Mouse (Mus musculus) activated CD4-positive, CD25-positive, alpha-beta regulatory T cell, adult 4 months (primary cell): ENCODE measurements at regions not wholly inside any gene's neighbourhood (a gene's known extent, or its start where the extent isn't known, plus 50 kb on each side); places are given as distances from the start of the nearest gene placed in this dataset.

Source experiments
- ATAC-seq: one replicate; pipeline ENCODE4 v1.8.0; 2017

DNA sequence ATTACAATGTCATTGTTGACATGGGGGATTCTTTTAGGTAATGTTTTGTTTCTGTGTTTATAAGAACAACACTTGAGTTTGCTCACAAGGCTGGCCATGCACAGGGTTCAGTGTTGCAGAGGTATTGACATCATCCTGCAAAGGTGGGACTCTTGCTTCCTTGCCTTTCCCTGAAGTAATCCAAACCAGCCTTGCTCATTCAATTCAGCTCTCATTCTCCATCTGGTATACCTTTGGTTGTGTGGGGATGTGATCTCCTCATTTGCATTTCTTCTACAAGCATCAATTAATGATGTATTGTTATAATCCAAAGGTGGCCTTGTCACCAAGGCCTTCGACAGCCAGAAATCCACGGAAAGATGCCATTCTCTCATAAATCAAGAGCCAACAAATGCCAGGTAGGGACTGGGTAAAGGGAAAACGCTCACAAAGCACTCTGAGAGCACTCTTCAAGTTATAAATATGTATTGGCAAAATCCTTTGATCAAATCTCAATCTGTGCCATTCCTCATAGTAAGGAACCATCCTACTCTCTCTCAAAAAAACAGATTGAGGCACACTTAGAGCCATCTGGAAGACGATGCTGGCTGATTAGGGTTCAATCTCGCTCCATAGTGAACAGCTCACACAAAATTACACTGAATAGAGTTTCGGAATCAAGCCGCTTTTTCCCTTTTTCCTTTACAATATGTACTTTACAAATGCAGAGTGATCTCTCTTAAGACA lies 435.1 kb downstream of the Klf5 start:
- no peak for ATAC-seq

DNA sequence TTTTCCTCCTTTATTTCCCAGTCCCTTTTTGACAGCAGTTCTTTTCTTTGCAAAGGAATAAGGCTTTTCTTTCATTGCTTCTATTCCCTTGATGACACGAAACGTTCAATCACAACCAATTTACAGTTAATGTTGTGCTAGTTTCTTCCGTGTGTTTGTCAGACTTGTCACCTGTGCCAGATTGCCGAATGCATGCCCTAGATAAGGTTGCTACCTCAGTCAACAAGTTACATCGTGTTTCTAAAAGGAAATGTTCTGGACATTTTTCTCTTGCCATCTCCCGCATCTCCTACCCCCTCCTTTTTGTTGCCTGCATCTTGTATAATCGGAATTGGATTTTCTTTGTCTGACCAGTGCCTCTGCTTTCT lies 435.7 kb downstream of the Klf5 start:
- ATAC-seq = no peak

DNA sequence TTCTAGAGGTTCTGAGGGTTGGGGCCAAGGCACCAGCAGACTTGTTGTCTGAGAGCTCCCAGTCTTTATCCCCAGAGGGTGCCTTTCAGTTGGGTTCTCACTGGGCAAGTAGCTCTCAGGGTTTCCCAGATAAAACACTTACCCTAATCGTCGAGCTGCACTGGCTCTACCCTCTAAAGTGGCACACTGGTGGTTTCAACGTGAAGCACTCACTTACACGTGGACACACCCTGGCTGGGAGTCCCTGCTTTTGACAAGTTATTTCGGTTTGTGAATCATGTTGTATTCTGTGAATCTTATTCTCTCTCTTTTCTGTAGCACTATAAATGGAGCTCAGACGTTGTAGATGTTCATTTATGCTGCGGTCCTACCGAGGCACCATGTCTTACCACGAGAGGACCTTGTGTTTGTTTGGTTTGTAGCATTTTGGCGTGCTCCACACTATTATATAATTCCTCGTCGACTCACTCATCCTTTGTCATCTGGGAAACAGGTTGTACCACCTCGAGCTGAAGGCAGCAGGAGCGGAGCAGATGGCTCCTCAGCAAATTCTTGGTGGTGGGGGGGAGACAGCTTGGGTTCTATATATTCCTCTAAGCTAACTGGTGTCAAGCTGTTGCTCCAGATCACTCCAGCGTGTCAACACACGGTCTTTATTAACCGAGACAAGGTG lies 445.3 kb downstream of the Klf5 start:
- ATAC-seq = no peak

DNA sequence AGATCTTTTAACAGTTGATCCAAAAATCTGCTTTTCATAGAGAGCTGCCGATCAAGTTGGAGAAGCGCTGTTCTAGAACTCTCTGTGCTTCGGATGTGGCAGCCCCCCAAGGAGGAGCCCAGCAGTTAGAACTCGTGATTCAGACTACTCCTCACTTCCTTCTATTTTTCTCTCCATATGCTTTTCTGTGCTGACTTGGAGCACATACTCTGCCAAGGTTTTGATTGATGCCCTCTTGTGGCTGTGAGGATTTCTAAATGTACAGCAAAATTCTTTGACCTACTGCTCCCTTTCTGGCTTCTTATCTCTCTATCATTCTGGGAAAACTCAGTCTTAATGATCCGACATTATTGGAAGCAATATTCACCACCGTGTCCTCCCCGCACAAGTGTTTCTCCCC lies 446.7 kb downstream of the Klf5 start:
- no peak for ATAC-seq

DNA sequence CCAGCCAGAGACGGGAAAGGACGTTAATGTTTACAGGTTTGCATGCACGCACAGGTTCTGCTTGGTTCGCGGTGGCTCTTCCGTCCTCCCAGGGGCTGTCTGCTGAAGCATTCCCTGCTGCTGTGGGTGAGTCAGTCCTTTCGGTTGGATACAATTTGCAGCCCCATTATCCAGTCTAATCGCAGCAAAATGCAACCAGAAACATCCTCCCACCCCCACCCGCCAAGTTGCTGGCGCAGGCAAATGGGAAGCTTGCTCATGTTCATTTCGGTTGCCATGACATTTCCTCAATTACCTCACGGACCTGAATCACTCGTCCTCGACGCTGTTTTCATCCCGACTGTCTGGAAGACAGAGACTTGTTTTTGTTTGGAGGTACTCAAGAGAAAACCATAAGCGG lies 449.7 kb downstream of the Klf5 start:
- ATAC-seq = no peak

DNA sequence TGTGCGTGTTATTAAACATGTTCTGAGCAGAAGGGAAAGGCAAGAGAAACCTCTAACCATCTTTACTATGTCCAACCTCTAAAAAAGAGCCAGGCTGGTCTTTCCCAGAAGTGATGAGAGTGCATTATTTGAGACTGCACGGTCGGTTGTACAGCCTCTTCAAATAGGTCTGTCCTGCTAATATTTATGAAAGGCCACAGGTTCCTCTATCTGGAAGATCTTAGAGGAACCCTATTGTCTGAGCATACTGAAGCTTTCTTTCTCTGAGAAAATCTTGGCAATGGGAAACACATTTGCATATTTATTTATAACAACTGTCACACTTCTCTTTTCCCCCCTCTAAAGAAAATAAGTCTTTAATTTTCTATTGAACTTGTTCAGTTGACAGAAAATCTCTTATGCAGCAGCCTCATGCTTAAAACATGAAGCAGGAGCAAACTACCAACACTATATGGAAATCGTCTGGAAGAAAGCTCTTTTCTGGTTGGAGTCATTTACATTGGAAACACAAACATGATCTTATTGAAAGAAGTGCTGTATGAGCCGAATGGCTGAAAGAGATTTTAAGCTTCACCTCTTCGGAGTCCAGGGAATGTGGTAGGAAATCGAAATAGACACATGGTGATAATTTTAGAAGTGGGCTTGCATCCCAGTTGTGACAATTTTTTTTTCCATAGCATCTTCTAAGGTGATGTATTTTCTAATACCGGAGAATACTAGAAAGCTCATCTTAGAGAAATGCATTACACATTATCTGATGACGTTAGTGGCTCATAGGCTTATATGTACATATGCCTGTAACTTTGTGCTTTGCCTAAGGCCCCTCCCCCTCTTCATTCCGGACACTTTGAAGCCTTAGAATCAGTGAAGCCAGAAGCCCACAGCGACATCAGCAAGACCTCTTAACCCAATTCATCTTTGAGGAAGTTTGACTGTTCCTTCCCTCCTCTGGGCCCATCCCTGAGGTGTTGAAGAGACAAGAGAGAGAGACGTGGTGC lies 451.1 kb downstream of the Klf5 start:
- no peak for ATAC-seq

GRCm38 (mm10) chr14:99758045-99758444 lies 459.6 kb downstream of the Klf5 start:
- ATAC-seq = no peak

- ATAC-seq = no peak
These were observed 464.8 kb downstream of the Klf5 start for GRCm38 (mm10) chr14:99763336-99763735.

DNA sequence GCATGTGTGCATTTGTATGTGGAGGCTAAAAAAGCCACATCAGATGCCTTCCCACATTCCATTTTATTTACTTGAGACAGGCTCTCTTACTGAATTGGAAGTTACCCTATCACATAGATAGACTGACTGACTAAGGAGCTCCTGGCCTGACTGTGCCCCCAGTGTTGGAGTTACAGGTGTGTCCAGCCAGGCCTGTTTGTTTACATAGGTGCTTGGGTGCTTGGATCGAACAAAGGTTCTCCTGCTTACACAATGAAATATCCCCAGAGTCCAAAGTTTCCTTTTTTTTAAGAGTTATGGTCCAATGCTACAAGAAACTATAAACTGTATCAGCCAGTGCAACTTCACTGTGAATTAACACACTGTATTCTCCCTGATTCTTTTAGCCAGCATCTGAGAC lies 472.5 kb downstream of the Klf5 start:
- ATAC-seq = no peak

GRCm38 (mm10) chr14:99772774-99773423 lies 474.4 kb downstream of the Klf5 start:
- ATAC-seq = no peak

- ATAC-seq = no peak
These were observed 480.0 kb downstream of the Klf5 start for GRCm38 (mm10) chr14:99778477-99778876.

DNA sequence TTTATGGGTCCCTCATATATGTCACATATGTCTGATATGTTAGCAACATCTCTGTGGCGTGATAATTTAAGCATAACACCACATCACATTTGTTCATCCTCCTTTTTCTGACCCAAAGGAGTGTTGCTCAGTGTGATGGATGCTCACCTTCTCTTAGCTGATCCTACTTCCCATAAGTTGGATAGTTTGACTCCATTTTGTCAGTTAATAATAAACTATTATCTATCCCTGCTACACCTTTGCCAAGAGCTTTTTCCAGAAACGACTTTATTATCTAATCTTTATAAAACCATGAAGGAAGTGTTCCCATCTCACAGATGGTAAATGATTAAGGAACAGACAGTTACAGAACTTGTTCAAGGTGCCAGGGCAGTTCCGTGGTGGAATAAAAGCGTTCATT lies 480.5 kb downstream of the Klf5 start:
- no peak for ATAC-seq

DNA sequence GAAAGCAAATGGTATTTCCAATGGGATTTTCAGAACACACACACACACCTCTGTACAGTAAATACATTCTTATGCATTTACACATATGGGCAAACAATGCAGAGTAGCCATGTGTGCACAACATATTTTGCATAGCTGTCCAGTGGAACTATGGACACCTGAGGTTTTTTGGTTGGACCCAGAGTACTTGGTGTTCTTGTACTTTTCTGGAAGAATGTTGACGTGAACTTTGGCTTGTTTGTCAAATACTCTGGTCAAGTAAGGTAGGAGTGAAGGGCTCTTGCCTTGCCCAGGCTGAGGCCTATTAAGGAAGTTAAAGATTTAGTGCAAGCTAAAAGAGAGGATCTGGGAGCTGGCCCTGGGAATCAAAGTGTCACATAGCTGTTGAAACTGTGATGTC lies 485.2 kb downstream of the Klf5 start:
- ATAC-seq = no peak

DNA sequence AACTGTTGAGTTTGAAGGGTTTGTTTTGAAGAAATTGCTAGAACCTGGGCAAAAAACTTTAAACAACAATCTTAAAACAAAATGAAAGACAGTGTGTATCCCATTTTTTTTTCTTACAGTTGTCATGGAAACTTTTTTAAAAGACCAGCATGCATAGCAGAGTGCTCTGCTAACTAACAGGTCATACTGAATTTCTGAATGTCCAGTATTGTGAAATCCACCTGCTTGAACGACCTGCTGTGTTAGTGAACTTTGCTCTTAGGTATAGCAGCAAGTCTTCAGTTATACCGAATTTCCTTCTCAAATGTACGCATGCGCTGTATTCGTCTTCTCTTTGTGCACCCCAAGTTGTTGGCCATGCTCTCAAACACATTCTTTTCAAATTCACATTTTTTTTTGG lies 486.6 kb downstream of the Klf5 start:
- no peak for ATAC-seq

GRCm38 (mm10) chr14:99786367-99786766 lies 487.9 kb downstream of the Klf5 start:
- no peak for ATAC-seq

- no peak for ATAC-seq
These were observed 489.7 kb downstream of the Klf5 start for GRCm38 (mm10) chr14:99788185-99788584.

- no peak for ATAC-seq
These were observed 488.2 kb downstream of the Klf12 start for GRCm38 (mm10) chr14:99796293-99796692.

DNA sequence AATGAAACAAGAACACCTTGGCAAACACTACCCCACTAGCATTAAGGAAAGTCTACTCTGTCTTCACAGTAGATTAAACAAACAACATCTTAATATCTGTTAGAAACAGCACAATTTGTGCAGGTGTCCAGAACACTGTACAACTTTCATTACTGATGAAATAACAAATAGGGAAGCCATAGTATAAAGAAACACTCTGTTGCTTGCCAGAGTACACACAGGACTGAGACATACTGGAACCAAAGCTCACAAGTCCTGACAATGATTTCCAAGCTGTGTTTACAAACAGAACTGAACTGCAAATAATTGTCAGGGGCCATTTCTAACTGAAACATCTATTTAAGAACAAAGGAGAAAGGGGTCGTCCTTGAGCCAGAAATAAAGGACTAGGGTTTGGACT lies 478.4 kb downstream of the Klf12 start:
- no peak for ATAC-seq

- ATAC-seq = no peak
These were observed 477.9 kb downstream of the Klf12 start for GRCm38 (mm10) chr14:99806599-99806998.

DNA sequence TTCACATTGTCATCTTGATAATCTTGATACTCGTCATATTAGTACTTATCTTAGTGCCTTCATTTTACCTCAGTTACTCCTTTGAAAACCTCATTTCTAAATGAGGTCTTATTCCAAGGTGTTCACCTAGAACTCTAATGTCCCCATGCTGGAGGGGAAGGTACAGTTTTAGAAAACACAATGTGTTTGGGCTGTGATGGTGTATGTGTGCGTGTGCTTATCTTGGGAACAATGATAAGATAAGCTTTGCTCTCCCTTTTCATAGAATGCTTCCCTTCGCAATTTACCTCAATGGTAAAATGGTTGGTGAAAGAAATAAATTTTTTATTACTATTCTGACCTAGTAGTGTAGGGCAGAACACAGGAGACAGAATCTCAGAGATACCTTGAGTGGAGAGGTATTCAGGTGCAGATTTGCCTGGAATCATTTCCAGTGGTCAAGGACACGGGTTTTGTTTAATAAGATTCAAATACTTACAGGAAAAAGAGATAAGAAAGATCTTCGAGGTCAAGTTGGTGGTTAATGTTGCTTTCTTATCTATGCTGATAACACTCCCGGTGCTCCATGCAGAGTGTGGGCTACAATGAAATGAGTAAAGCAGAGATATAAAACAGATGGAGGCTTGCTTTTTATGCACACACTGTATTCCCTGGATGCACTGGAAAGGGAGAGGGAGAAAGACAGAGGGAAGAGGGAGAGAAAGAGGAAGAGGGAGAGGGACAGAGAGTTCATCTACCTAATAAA lies 471.6 kb downstream of the Klf12 start:
- ATAC-seq = no peak
